Comparison of ENCODE assay signal across 9 mouse cellular contexts in genomic region chr3:131886470-131886869, GRCm38 (mm10).
A peak's percentile ranks its signal among the peaks of the same experiment; 100 is the strongest.
DNase-seq lines count a peak whose midpoint lies in the region; ATAC-seq and TF ChIP-seq lines count a peak whose summit lies in the region.
"Had no signal": no experiment of that assay in that cellular context is flagged by ENCODE, and none has a peak within 500 bp of the region (broad histone marks: within the 10 kb centered on the region; RNA-seq: fewer than 3 reads in every experiment).

No protein-coding gene starts in this region.

- no peaks in the 10 kb centered on the region for H3K36me3 ChIP-seq in hindbrain, embryonic 11.5 days (ENCODE audit: control insufficient read depth, insufficient read depth, low read length)
- no peaks in the 10 kb centered on the region for H3K36me3 ChIP-seq in hindbrain, embryonic 16.5 days (ENCODE audit: control insufficient read depth, insufficient read depth, low read length)
- H3K36me3 ChIP-seq in CH12.LX (replicated peaks in 1 of 2; ENCODE audit: control insufficient read depth in 1 of 2, insufficient read depth in 1 of 2, low read length in 1 of 2) = no peaks in the 10 kb centered on the region
- H3K36me3 ChIP-seq: embryonic facial prominence, embryonic 12.5 days had no signal

- ATAC-seq in hindbrain, embryonic 11.5 days (ENCODE audit: low FRiP score) = no peak
- no peak for ATAC-seq in hindbrain, embryonic 16.5 days

- no peak overlapping the region for H3K27ac ChIP-seq in hindbrain, embryonic 11.5 days (ENCODE audit: low read depth, low read length)
- H3K27ac ChIP-seq in hindbrain, embryonic 16.5 days (ENCODE audit: low read depth, low read length) = no peak overlapping the region
- H3K27ac ChIP-seq in CH12.LX (ENCODE audit: insufficient read depth, low read depth) = no peak overlapping the region
- H3K27ac ChIP-seq: embryonic facial prominence, embryonic 12.5 days had no signal

- in situ Hi-C loops in CH12.LX (cut with MboI; ENCODE audit: low pct_ligation_motif_present, low pct_unique_long_range_greater_than_20kb, low sequenced_read_pairs) = no loop called here

- TF ChIP-seq CTCF in CH12.LX (conservative IDR thresholded peaks at IDR 0.05 in 1 of 2, IDR thresholded peaks at IDR 0.05 in 1 of 2; ENCODE audit: low read depth in 2 of 2, low read length in 2 of 2) = peak; percentile 63 to 75

- H3K4me2 ChIP-seq in hindbrain, embryonic 11.5 days (replicated peaks; ENCODE audit: low read depth, low read length) = no peak overlapping the region
- H3K4me2 ChIP-seq in hindbrain, embryonic 16.5 days (ENCODE audit: low read length) = no peak overlapping the region
- no peak overlapping the region for H3K4me2 ChIP-seq in CH12.LX (ENCODE audit: insufficient read depth, low read depth, poor library complexity, severe bottlenecking)
- H3K4me2 ChIP-seq: embryonic facial prominence, embryonic 12.5 days had no signal

- DNase-seq in hindbrain, embryonic 11.5 days (ENCODE audit: low spot score) = peak; percentile 31
- DNase-seq in CH12.LX (ENCODE audit: extremely low read depth) = peak; percentile 38
- DNase-seq in adrenal gland, adult 18-20 months (ENCODE audit: low spot score in 2 of 2) = peak; percentile 15 to 35
- DNase-seq in kidney, postnatal 10 days = peak; percentile 48
- DNase-seq in thymus, postnatal 36 days = peak; percentile 7 to 11
- no peak for DNase-seq in left cerebral cortex, adult 9 months (ENCODE audit: low spot score in 2 of 2)
- no peak for DNase-seq in cerebellum, adult 9-11 months

- H3K9me3 ChIP-seq in hindbrain, embryonic 11.5 days (ENCODE audit: control insufficient read depth, low read length) = no peaks in the 10 kb centered on the region
- H3K9me3 ChIP-seq in hindbrain, embryonic 16.5 days (ENCODE audit: control insufficient read depth, low read length) = no peaks in the 10 kb centered on the region
- no peaks in the 10 kb centered on the region for H3K9me3 ChIP-seq in CH12.LX (replicated peaks; ENCODE audit: low read length)
- H3K9me3 ChIP-seq: embryonic facial prominence, embryonic 12.5 days had no signal

- TF ChIP-seq POLR2A in CH12.LX (IDR thresholded peaks at IDR 0.05; ENCODE audit: low read depth, low read length) = no peak

- H3K4me1 ChIP-seq in hindbrain, embryonic 11.5 days (replicated peaks; ENCODE audit: control insufficient read depth, insufficient read depth, low read length) = no peaks in the 10 kb centered on the region
- no peaks in the 10 kb centered on the region for H3K4me1 ChIP-seq in hindbrain, embryonic 16.5 days (ENCODE audit: control insufficient read depth, insufficient read depth, low read depth, low read length)
- peaks cover 0 to 5% of the 10 kb centered on the region in 2 experiments; a peak in 1 of 4 replicates for H3K4me1 ChIP-seq in CH12.LX (ENCODE audit: control insufficient read depth in 1 of 2, insufficient read depth in 2 of 2)
- H3K4me1 ChIP-seq: embryonic facial prominence, embryonic 12.5 days had no signal

- no peak overlapping the region for H3K4me3 ChIP-seq in hindbrain, embryonic 11.5 days (ENCODE audit: low read depth, low read length)
- H3K4me3 ChIP-seq in hindbrain, embryonic 16.5 days (ENCODE audit: low read length) = no peak overlapping the region
- no peak overlapping the region for H3K4me3 ChIP-seq in CH12.LX (replicated peaks in 1 of 3; ENCODE audit: low read depth in 2 of 3, low read length in 2 of 3, poor library complexity in 1 of 3)
- H3K4me3 ChIP-seq: embryonic facial prominence, embryonic 12.5 days had no signal

- no peak overlapping the region for H3K9ac ChIP-seq in hindbrain, embryonic 11.5 days (ENCODE audit: low read depth, low read length)
- no peak overlapping the region for H3K9ac ChIP-seq in hindbrain, embryonic 16.5 days (ENCODE audit: low read depth, low read length)
- no peak overlapping the region for H3K9ac ChIP-seq in CH12.LX (ENCODE audit: insufficient read depth, low read depth)
- H3K9ac ChIP-seq: embryonic facial prominence, embryonic 12.5 days had no signal

- H3K27me3 ChIP-seq in hindbrain, embryonic 11.5 days (ENCODE audit: control insufficient read depth, insufficient read depth, low read length) = no peaks in the 10 kb centered on the region
- H3K27me3 ChIP-seq in hindbrain, embryonic 16.5 days (replicated peaks; ENCODE audit: control insufficient read depth, insufficient read depth, low read length) = no peaks in the 10 kb centered on the region
- no peaks in the 10 kb centered on the region for H3K27me3 ChIP-seq in CH12.LX (replicated peaks)
- H3K27me3 ChIP-seq: embryonic facial prominence, embryonic 12.5 days had no signal

- dilution Hi-C loops in CH12.LX (cut with MboI; ENCODE audit: extremely low pct_ligation_motif_present, extremely low pct_unique_long_range_greater_than_20kb, low sequenced_read_pairs) = no loop called here

- TF ChIP-seq EP300 in CH12.LX (IDR thresholded peaks at IDR 0.05; ENCODE audit: low read length) = no peak

- no peaks in the 10 kb centered on the region for H3K79me2 ChIP-seq in CH12.LX (replicated peaks; ENCODE audit: control insufficient read depth, extremely low read depth, insufficient read depth, poor library complexity, severe bottlenecking)

- peak; percentile 31 for TF ChIP-seq RAD21 in CH12.LX (IDR thresholded peaks at IDR 0.05; ENCODE audit: low read depth, low read length)

- 89% methylated on average over 5 of the region's 5 CpGs for WGBS in hindbrain, embryonic 11.5 days
- 90% methylated on average over 5 of the region's 5 CpGs for WGBS in hindbrain, embryonic 16.5 days

TF ChIP-seq in CH12.LX, 34 proteins besides CTCF, POLR2A, EP300 and RAD21:
- peak; percentile 49; the same call in 1 of the 2 replicates for TF ChIP-seq SMC3 (IDR thresholded peaks at IDR 0.05; ENCODE audit: low read depth, low read length)
- no peak for TF ChIP-seq MXI1 (IDR thresholded peaks at IDR 0.05; ENCODE audit: low read depth, low read length)

Comparison
In these comparisons a context has a peak if more than half of its experiments do, and no peak if none do; other contexts are left out.
1. DNase-seq: peak in hindbrain, embryonic 11.5 days (single experiment), CH12.LX (single experiment), adrenal gland, adult 18-20 months (2 of 2), kidney, postnatal 10 days (single experiment) and thymus, postnatal 36 days (2 of 2); none in left cerebral cortex, adult 9 months (0 of 2) and cerebellum, adult 9-11 months (single experiment).